Mouse (Mus musculus) kidney, adult 2 months (tissue): ENCODE data around the gene Tfpi.

Source experiments
- CTCF ChIP-seq: fragments of 200-500 bp; conservative IDR thresholded peaks from 2 replicates; pipeline ENCODE4 v1.5.1; 2011; ENCODE audit warnings: low read depth, mild to moderate bottlenecking, control low read depth, low read length, moderate library complexity, mixed read lengths; ENCODE audit not compliant: insufficient read depth, insufficient read length
- POLR2A ChIP-seq: fragments of 200-500 bp; IDR thresholded peaks from one replicate; pipeline ENCODE4 v1.6.1; 2011; ENCODE audit warnings: low read depth, low read length, control low read depth

DNA sequence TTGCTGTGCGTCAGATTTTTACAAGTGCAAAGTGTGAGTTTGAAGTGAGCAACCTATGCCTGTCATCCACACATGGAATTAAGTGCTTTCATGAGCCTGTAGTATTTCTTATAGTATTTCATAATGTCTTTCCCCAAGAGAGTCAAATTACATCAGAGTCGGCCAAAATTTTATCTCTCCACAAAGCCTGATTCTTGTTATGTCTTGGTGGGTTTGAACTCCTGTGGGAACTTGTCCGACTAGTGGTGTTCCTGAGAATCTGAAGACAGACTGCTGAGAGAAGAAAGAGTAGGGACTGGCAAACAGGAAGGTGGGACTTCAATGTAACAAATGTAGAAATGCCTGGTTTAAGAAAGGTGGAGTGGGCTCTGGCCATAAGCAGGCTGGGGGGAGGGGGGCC, 47.7 kb downstream of the Tfpi start:
- TF ChIP-seq POLR2A, result no peak
- no peak for TF ChIP-seq CTCF
